Mouse (Mus musculus): ENCODE results near the gene Dnah3. TPM values are rescaled to one million over a fixed set of nuclear protein-coding genes. Genes with fewer than 3 reads are reported as not detected.

Dnah3 gene
- total and polyA plus RNA-seq, 2 experiments from 2014 or later = 0.03 to 0.31 TPM

DNA sequence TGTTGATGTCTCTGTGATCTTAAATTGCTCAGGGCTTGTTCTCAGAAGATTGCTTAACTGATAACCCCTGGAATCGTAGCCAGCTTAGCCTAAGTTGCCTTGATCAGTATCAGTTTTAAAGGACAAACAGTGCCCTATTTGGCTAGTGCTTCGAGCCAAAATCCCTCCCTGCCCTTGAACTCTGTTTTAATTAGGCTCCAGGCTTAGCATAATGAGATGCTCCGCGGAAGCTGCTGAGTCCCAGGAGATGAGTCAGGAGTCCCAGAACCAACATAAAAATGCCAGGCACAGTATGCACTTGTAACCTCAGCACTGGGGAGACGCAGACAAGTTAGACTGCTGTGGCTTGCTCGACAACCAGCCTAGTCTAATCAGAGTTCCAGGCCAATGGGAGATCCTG is 22.4 kb upstream of the Dnah3 start:
- WGBS = 32% methylated on average over 6 of the region's 6 CpGs
- TF ChIP-seq CTCF (IDR thresholded peaks at IDR 0.05; ENCODE audit: low read depth) = no peak
- Histone ChIP-seq H3K36me3 (ENCODE audit: insufficient read depth, low read length) (no peaks in the 10 kb centered on the region), H3K4me3 (ENCODE audit: low read length) (no peak overlapping the region), H3K9ac (replicated peaks; ENCODE audit: low read length) (no peak overlapping the region), H3K9me3 (ENCODE audit: low read length) (no peaks in the 10 kb centered on the region), H3K4me1 (ENCODE audit: insufficient read depth, low read length) (no peaks in the 10 kb centered on the region), H3K4me2 (ENCODE audit: low read depth, low read length) (no peak overlapping the region), H3K27me3 (ENCODE audit: insufficient read depth, low read length) (no peaks in the 10 kb centered on the region), H3K27ac (no peak overlapping the region)
- no peak for DNase-seq (ENCODE audit: low spot score)
- no peak for ATAC-seq

DNA sequence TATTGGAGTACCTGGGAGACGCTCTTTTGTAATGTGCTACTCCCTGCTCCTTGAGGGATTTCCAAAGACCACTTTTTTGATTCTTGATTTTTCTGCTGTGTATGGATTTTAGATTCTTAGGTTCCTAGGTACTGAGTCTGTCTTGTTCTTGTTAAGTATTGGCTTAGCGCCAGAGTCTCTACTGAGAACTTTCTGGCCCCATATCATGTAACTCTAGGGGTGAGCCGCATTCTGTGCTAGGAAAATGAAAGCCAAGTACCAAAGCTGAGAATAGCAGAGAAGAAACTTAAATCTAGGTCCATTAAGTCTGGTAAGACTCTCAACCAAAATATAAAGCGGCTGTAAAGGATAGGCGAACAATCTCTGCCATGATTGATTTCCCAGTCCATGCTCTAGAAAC is 21.9 kb upstream of the Dnah3 start:
- H3K4me1 ChIP-seq (ENCODE audit: insufficient read depth, low read length) = no peaks in the 10 kb centered on the region
- no peak overlapping the region for H3K4me2 ChIP-seq (ENCODE audit: low read depth, low read length)
- H3K27me3 ChIP-seq (ENCODE audit: insufficient read depth, low read length) = no peaks in the 10 kb centered on the region
- H3K9me3 ChIP-seq (ENCODE audit: low read length) = no peaks in the 10 kb centered on the region
- no peak overlapping the region for H3K9ac ChIP-seq (replicated peaks; ENCODE audit: low read length)
- no peak for DNase-seq (ENCODE audit: low spot score)
- no peak for TF ChIP-seq CTCF (IDR thresholded peaks at IDR 0.05; ENCODE audit: low read depth)
- no peak for ATAC-seq
- no peak overlapping the region for H3K4me3 ChIP-seq (ENCODE audit: low read length)
- H3K36me3 ChIP-seq (ENCODE audit: insufficient read depth, low read length) = no peaks in the 10 kb centered on the region
- WGBS = 95% methylated on average over 5 of the region's 5 CpGs
- no peak overlapping the region for H3K27ac ChIP-seq

DNA sequence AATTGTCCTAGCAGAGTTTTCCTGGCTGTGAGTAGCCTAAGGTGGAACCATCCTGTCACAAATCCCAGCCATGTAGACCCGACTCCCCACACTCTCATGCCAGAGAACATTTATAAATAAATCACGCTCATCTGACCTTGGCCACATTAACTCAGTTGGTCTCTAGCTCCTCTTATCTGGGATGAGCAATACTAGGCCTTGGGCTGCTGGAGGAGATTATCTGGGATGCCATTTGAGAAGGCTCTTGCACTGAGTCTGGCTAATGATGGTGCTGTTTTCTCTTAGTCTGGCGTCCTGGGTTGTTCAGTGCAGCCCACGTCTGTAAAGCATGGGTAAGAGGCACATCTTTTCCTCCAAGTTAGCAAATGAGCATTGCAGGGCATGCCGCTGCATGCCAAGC is 14.6 kb upstream of the Dnah3 start:
- WGBS = 87% methylated on average over 5 of the region's 5 CpGs
- no peak for ATAC-seq
- H3K27ac ChIP-seq = no peak overlapping the region
- H3K4me3 ChIP-seq (ENCODE audit: low read length) = no peak overlapping the region
- H3K4me2 ChIP-seq (ENCODE audit: low read depth, low read length) = no peak overlapping the region
- H3K9ac ChIP-seq (replicated peaks; ENCODE audit: low read length) = no peak overlapping the region
- no peaks in the 10 kb centered on the region for H3K27me3 ChIP-seq (ENCODE audit: insufficient read depth, low read length)
- no peaks in the 10 kb centered on the region for H3K36me3 ChIP-seq (ENCODE audit: insufficient read depth, low read length)
- no peak for TF ChIP-seq CTCF (IDR thresholded peaks at IDR 0.05; ENCODE audit: low read depth)
- no peaks in the 10 kb centered on the region for H3K4me1 ChIP-seq (ENCODE audit: insufficient read depth, low read length)
- no peaks in the 10 kb centered on the region for H3K9me3 ChIP-seq (ENCODE audit: low read length)
- DNase-seq (ENCODE audit: low spot score) = no peak

DNA sequence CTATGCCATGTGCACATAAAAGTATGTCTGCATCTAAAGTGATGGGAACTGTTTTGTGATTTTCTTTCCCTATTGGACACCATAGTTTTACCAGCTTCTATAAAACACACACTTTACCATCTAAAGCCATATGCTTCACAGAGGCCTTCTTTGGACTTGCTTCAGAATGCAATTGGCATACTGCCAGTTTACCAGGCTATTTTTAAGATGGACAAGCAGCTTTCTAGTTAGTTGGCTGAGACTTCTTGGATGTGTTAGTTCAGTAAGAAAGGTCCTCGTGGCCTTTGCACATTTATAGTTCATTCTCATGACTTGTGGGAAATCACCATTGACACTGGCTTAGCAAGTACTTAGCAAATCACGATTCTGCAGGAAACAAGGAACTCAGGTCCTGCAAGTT is 11.3 kb upstream of the Dnah3 start:
- H3K4me1 ChIP-seq (ENCODE audit: insufficient read depth, low read length) = no peaks in the 10 kb centered on the region
- H3K4me3 ChIP-seq (ENCODE audit: low read length) = no peak overlapping the region
- no peaks in the 10 kb centered on the region for H3K36me3 ChIP-seq (ENCODE audit: insufficient read depth, low read length)
- H3K27me3 ChIP-seq (ENCODE audit: insufficient read depth, low read length) = no peaks in the 10 kb centered on the region
- WGBS = 51% methylated on average over 2 of the region's 2 CpGs
- DNase-seq (ENCODE audit: low spot score) (no peak), ATAC-seq (no peak)
- H3K27ac ChIP-seq = no peak overlapping the region
- no peak for TF ChIP-seq CTCF (IDR thresholded peaks at IDR 0.05; ENCODE audit: low read depth)
- no peaks in the 10 kb centered on the region for H3K9me3 ChIP-seq (ENCODE audit: low read length)
- no peak overlapping the region for H3K4me2 ChIP-seq (ENCODE audit: low read depth, low read length)
- H3K9ac ChIP-seq (replicated peaks; ENCODE audit: low read length) = no peak overlapping the region

DNA sequence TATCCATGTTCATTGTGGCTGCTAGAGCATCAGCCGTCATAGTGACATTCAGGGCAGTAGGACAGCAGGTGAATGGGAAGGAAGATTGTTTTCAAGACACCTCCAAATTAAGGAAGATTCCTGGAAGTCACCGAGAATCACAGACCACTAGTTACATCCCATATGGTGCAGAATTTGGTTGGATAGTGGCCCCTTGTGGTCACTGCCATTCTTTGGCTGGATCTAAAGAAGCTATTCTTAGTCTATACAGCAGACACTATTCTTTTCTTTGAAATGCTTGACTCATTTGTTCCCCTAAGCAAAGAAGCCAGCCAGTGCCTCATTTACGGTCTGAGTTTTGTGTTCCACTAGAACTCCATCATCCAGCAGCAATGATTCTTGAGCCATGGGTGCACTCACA is 9.9 kb upstream of the Dnah3 start:
- TF ChIP-seq CTCF (IDR thresholded peaks at IDR 0.05; ENCODE audit: low read depth) = peak; percentile 70
- H3K4me1 ChIP-seq (ENCODE audit: insufficient read depth, low read length) = no peaks in the 10 kb centered on the region
- H3K9ac ChIP-seq (replicated peaks; ENCODE audit: low read length) = no peak overlapping the region
- 42% methylated on average over 3 of the region's 3 CpGs for WGBS
- ATAC-seq (no peak), DNase-seq (ENCODE audit: low spot score) (peak; percentile 66)
- no peak overlapping the region for H3K4me2 ChIP-seq (ENCODE audit: low read depth, low read length)
- no peaks in the 10 kb centered on the region for H3K27me3 ChIP-seq (ENCODE audit: insufficient read depth, low read length)
- no peak overlapping the region for H3K4me3 ChIP-seq (ENCODE audit: low read length)
- H3K27ac ChIP-seq = no peak overlapping the region
- no peaks in the 10 kb centered on the region for H3K36me3 ChIP-seq (ENCODE audit: insufficient read depth, low read length)
- no peaks in the 10 kb centered on the region for H3K9me3 ChIP-seq (ENCODE audit: low read length)

DNA sequence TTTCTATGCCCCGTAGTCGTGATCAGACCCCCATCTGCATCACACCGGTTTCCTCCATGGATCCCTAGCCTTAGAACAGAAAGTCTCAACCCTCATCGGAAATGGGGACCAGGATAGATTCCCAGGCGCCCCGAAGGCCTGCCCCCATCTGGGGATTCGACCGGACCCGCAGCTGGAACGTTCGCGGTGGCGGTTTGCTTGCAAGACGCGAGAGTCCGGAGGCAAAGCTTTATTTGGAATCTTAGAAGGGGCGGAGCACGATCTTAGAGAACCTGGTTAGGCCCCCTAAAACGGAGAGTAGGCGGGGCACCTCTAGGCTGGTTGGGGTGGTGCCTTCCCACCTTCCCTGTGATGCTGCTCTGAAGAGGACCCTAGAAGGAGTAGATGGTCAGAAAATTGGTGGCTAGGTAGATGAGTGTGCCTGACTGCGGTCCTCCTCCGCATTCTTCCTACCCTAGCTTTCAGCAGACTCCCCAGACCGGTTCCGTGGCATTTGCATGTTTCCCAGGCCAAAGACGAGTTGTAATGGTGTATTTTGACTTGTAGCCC is 8.0 kb upstream of the Dnah3 start:
- Histone ChIP-seq H3K9me3 (ENCODE audit: low read length) (no peaks in the 10 kb centered on the region), H3K9ac (replicated peaks; ENCODE audit: low read length) (peak overlapping the region; percentile 51), H3K36me3 (ENCODE audit: insufficient read depth, low read length) (no peaks in the 10 kb centered on the region), H3K27ac (no peak overlapping the region), H3K4me3 (ENCODE audit: low read length) (peak overlapping the region; percentile 57), H3K4me2 (ENCODE audit: low read depth, low read length) (peak overlapping the region; percentile 88), H3K27me3 (ENCODE audit: insufficient read depth, low read length) (no peaks in the 10 kb centered on the region), H3K4me1 (ENCODE audit: insufficient read depth, low read length) (no peaks in the 10 kb centered on the region)
- DNase-seq (ENCODE audit: low spot score) (peak; percentile 29), ATAC-seq (0 out of 2 replicates have a peak, but pooled peaks have one; percentile 30)
- WGBS = 5% methylated on average over 25 of the region's 25 CpGs
- TF ChIP-seq CTCF (IDR thresholded peaks at IDR 0.05; ENCODE audit: low read depth) = no peak

DNA sequence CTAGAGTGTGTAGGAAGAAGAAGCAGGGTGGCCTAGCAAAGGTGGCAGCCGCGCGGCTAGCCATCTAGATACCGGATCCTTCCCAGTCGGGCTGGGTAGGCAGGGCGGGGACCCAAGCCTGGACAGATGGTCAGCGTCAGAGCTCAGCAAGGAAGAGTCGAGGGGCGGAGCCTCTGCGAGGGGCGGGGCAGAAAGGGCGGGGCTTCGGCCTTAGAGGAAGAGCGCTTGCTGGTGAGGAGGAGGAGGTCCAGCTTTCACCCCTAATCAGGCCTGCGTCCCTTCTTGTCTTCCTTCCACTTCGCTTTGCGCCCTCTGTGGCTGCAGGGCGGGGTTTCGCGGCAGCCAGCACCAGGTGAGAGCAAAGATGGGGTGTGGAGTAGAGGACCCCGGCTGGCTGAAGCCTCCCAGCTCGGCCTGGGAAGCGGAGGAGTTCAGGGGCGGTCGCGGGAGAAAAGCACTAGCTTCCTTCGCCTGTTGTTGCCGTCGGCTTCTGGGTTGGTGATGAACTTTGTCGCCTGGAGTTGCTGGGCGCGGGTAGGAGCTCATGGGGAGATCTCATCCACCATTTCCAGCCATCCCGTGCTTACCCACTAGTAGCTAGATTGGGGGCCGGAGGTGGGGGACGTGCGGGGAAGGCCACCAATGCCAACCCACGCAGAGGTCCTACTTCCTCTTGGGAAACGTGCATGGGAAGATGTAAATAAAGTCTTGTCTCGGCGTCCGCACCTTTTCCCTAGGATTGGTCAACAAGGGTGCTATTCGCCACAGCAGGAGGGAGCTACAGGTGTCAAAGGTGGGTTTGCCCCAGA is 7.3 kb upstream of the Dnah3 start, which contains the start of gene Tmem159:
Tmem159 (plus strand) TSS at position 190 of the 809 bp plus-strand sequence.
- peak within 1 kb of the TSS; percentile 88 for H3K4me2 ChIP-seq (ENCODE audit: low read depth, low read length)

More for the DNA sequence above, 7.3 kb upstream of the Dnah3 start, which contains the start of gene Tmem159:
- no peak within 1 kb of the TSS for H3K27ac ChIP-seq
- peak; percentile 18 for TF ChIP-seq CTCF (IDR thresholded peaks at IDR 0.05; ENCODE audit: low read depth)
- peak within 1 kb of the TSS; percentile 51 for H3K9ac ChIP-seq (replicated peaks; ENCODE audit: low read length)
- H3K27me3 ChIP-seq (ENCODE audit: insufficient read depth, low read length) = no peaks in the 10 kb centered on the region
- ATAC-seq = peak; percentile 86
- H3K9me3 ChIP-seq (ENCODE audit: low read length) = no peaks in the 10 kb centered on the region
- peak; percentile 81 for DNase-seq (ENCODE audit: low spot score)
- WGBS = 1% methylated on average over 42 of the region's 42 CpGs
- no peaks in the 10 kb centered on the region for H3K36me3 ChIP-seq (ENCODE audit: insufficient read depth, low read length)
- H3K4me3 ChIP-seq (ENCODE audit: low read length) = peak within 1 kb of the TSS; percentile 57
- no peaks in the 10 kb centered on the region for H3K4me1 ChIP-seq (ENCODE audit: insufficient read depth, low read length)
